Mouse (Mus musculus): Measurements from ENCODE around the gene Cops2. TPM values are rescaled to one million over a fixed set of nuclear protein-coding genes. Genes with fewer than 3 reads are reported as not detected.
A peak's percentile ranks its signal among the peaks of the same experiment; 100 is the strongest.

The Cops2 gene
- total RNA-seq, 1 experiment: 114 TPM

- no peak overlapping the region for H3K27ac ChIP-seq (ENCODE audit: insufficient read depth, low read depth, low read length, poor library complexity, severe bottlenecking)
- no peaks in the 10 kb centered on the region for H3K36me3 ChIP-seq (ENCODE audit: control insufficient read depth, insufficient read depth, low read length, poor library complexity, severe bottlenecking)
- TF ChIP-seq ZC3H11A (IDR thresholded peaks at IDR 0.05; ENCODE audit: borderline replicate concordance, low read depth, low read length) (no peak), ZNF384 (IDR thresholded peaks at IDR 0.05; ENCODE audit: low read depth, low read length) (no peak), MAFK (IDR thresholded peaks at IDR 0.05; ENCODE audit: insufficient read depth, low read depth, low read length) (no peak), HCFC1 (IDR thresholded peaks at IDR 0.05; ENCODE audit: borderline replicate concordance, insufficient read depth, low read length) (no peak), CHD2 (IDR thresholded peaks at IDR 0.05; ENCODE audit: low read depth, low read length) (no peak)
- in situ Hi-C loops (cut with MboI; ENCODE audit: low sequenced_read_pairs in 2 of 2, unreplicated experiment in 2 of 2): no loop called here
- H3K4me1 ChIP-seq (ENCODE audit: control insufficient read depth in 2 of 2, insufficient read depth in 2 of 2, low read length in 2 of 2, poor library complexity in 1 of 2): peaks cover 2 to 4% of the 10 kb centered on the region in 2 experiments; a peak in 1 of 4 replicates
- H3K9me3 ChIP-seq (ENCODE audit: control insufficient read depth, insufficient read depth, low read depth, low read length): no peaks in the 10 kb centered on the region
- no peak for DNase-seq (ENCODE audit: low read depth, low spot score)
- H3K9ac ChIP-seq (ENCODE audit: insufficient read depth, low read depth, low read length, poor library complexity, severe bottlenecking): no peak overlapping the region
- peak overlapping the region in 1 of 2 experiments; percentile 73; a peak in 1 of 4 replicates for H3K4me3 ChIP-seq (ENCODE audit: insufficient read depth in 1 of 2, low read depth in 1 of 2, low read length in 2 of 2, poor library complexity in 1 of 2, severe bottlenecking in 1 of 2)
Measured at GRCm38 (mm10) chr2:125865585-125865984, 6.6 kb upstream of the Cops2 start.

GRCm38 (mm10) chr2:125864551-125864950 lies 5.6 kb upstream of the Cops2 start:
- no peak overlapping the region for H3K27ac ChIP-seq (ENCODE audit: insufficient read depth, low read depth, low read length, poor library complexity, severe bottlenecking)
- in situ Hi-C loops (cut with MboI; ENCODE audit: low sequenced_read_pairs in 2 of 2, unreplicated experiment in 2 of 2): no loop called here
- H3K36me3 ChIP-seq (ENCODE audit: control insufficient read depth, insufficient read depth, low read length, poor library complexity, severe bottlenecking): no peaks in the 10 kb centered on the region
- 0 out of 4 replicates have a peak, but pooled peaks cover 2% of the 10 kb centered on the region in 2 experiments for H3K4me1 ChIP-seq (ENCODE audit: control insufficient read depth in 2 of 2, insufficient read depth in 2 of 2, low read length in 2 of 2, poor library complexity in 1 of 2)
- TF ChIP-seq CHD2 (IDR thresholded peaks at IDR 0.05; ENCODE audit: low read depth, low read length) (no peak), ZC3H11A (IDR thresholded peaks at IDR 0.05; ENCODE audit: borderline replicate concordance, low read depth, low read length) (no peak), HCFC1 (IDR thresholded peaks at IDR 0.05; ENCODE audit: borderline replicate concordance, insufficient read depth, low read length) (no peak), ZNF384 (IDR thresholded peaks at IDR 0.05; ENCODE audit: low read depth, low read length) (no peak), MAFK (IDR thresholded peaks at IDR 0.05; ENCODE audit: insufficient read depth, low read depth, low read length) (no peak)
- H3K4me3 ChIP-seq (ENCODE audit: insufficient read depth in 1 of 2, low read depth in 1 of 2, low read length in 2 of 2, poor library complexity in 1 of 2, severe bottlenecking in 1 of 2): no peak overlapping the region
- H3K9ac ChIP-seq (ENCODE audit: insufficient read depth, low read depth, low read length, poor library complexity, severe bottlenecking): no peak overlapping the region
- DNase-seq (ENCODE audit: low read depth, low spot score): no peak
- H3K9me3 ChIP-seq (ENCODE audit: control insufficient read depth, insufficient read depth, low read depth, low read length): no peaks in the 10 kb centered on the region

DNA sequence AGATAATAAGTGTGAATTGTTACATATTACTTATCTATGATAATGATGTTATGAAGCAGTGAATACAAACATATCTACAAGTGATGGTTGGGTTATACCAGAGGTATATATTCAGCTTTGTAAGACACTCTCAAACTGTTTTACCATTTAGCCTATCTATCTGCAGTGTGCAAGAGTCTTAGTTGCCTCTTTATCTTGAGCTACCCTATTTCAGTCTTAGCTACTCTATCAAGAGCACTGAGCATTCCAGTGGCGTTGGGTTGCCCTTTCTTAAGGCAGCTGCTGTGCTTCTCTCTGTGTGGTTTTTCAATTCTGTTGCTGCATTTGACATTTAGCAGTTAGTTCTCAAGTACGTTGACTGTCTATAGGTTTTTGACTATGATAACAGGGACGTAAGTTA lies 4.9 kb upstream of the Cops2 start:
- H3K4me3 ChIP-seq (ENCODE audit: insufficient read depth in 1 of 2, low read depth in 1 of 2, low read length in 2 of 2, poor library complexity in 1 of 2, severe bottlenecking in 1 of 2): no peak overlapping the region
- DNase-seq (ENCODE audit: low read depth, low spot score): no peak
- no peaks in the 10 kb centered on the region for H3K36me3 ChIP-seq (ENCODE audit: control insufficient read depth, insufficient read depth, low read length, poor library complexity, severe bottlenecking)
- no peaks in the 10 kb centered on the region for H3K9me3 ChIP-seq (ENCODE audit: control insufficient read depth, insufficient read depth, low read depth, low read length)
- H3K27ac ChIP-seq (ENCODE audit: insufficient read depth, low read depth, low read length, poor library complexity, severe bottlenecking): no peak overlapping the region
- in situ Hi-C loops (cut with MboI; ENCODE audit: low sequenced_read_pairs in 2 of 2, unreplicated experiment in 2 of 2): no loop called here
- no peak for TF ChIP-seq CHD2 (IDR thresholded peaks at IDR 0.05; ENCODE audit: low read depth, low read length)
- no peak for TF ChIP-seq HCFC1 (IDR thresholded peaks at IDR 0.05; ENCODE audit: borderline replicate concordance, insufficient read depth, low read length)
- no peak for TF ChIP-seq MAFK (IDR thresholded peaks at IDR 0.05; ENCODE audit: insufficient read depth, low read depth, low read length)
- no peak for TF ChIP-seq ZNF384 (IDR thresholded peaks at IDR 0.05; ENCODE audit: low read depth, low read length)
- no peak for TF ChIP-seq ZC3H11A (IDR thresholded peaks at IDR 0.05; ENCODE audit: borderline replicate concordance, low read depth, low read length)
- no peak overlapping the region for H3K9ac ChIP-seq (ENCODE audit: insufficient read depth, low read depth, low read length, poor library complexity, severe bottlenecking)
- 0 out of 4 replicates have a peak, but pooled peaks cover 2% of the 10 kb centered on the region in 2 experiments for H3K4me1 ChIP-seq (ENCODE audit: control insufficient read depth in 2 of 2, insufficient read depth in 2 of 2, low read length in 2 of 2, poor library complexity in 1 of 2)

GRCm38 (mm10) chr2:125857707-125858106 lies 1.2 kb downstream of the Cops2 start:
- H3K9me3 ChIP-seq (ENCODE audit: control insufficient read depth, insufficient read depth, low read depth, low read length): no peaks in the 10 kb centered on the region
- peak overlapping the region; percentile 84 to 91; a peak in 3 of 4 replicates for H3K4me3 ChIP-seq (ENCODE audit: insufficient read depth in 1 of 2, low read depth in 1 of 2, low read length in 2 of 2, poor library complexity in 1 of 2, severe bottlenecking in 1 of 2)
- no peak overlapping the region for H3K9ac ChIP-seq (ENCODE audit: insufficient read depth, low read depth, low read length, poor library complexity, severe bottlenecking)
- in situ Hi-C loops (cut with MboI; ENCODE audit: low sequenced_read_pairs in 2 of 2, unreplicated experiment in 2 of 2): no loop called here
- TF ChIP-seq MAFK (IDR thresholded peaks at IDR 0.05; ENCODE audit: insufficient read depth, low read depth, low read length): no peak
- no peak for TF ChIP-seq HCFC1 (IDR thresholded peaks at IDR 0.05; ENCODE audit: borderline replicate concordance, insufficient read depth, low read length)
- no peak for TF ChIP-seq ZC3H11A (IDR thresholded peaks at IDR 0.05; ENCODE audit: borderline replicate concordance, low read depth, low read length)
- TF ChIP-seq CHD2 (IDR thresholded peaks at IDR 0.05; ENCODE audit: low read depth, low read length): no peak
- no peak for TF ChIP-seq ZNF384 (IDR thresholded peaks at IDR 0.05; ENCODE audit: low read depth, low read length)
- H3K4me1 ChIP-seq (ENCODE audit: control insufficient read depth in 2 of 2, insufficient read depth in 2 of 2, low read length in 2 of 2, poor library complexity in 1 of 2): no peaks in the 10 kb centered on the region
- no peak overlapping the region for H3K27ac ChIP-seq (ENCODE audit: insufficient read depth, low read depth, low read length, poor library complexity, severe bottlenecking)
- H3K36me3 ChIP-seq (ENCODE audit: control insufficient read depth, insufficient read depth, low read length, poor library complexity, severe bottlenecking): no peaks in the 10 kb centered on the region
- no peak for DNase-seq (ENCODE audit: low read depth, low spot score)
